Mouse (Mus musculus): Measurements from ENCODE around the gene Scn10a. TPM values are rescaled to one million over a fixed set of nuclear protein-coding genes. Genes with fewer than 3 reads are reported as not detected.

Gene Scn10a
- polyA plus RNA-seq, 2 experiments, result 0.06 to 0.08 TPM

DNA sequence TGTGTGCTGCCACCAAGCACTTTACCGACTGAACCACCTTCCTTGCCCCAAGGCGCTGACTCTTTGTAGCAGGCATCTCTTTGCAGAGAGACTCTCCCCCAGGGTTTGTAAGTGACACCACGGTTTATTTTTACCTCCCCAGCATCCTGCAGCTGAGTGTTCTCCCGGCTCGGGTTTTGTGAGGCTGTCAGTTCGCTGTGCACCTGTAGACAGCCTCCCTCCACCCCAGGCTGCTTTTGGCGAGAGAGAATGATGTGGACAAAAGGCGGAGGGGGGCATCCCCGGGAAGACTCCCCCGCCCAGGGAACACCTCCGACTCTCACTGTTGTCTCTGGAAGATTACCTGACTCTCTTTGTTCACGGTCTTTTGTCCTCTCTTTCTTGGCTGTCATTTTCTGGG, 86.3 kb downstream of the Scn10a start:
- Histone ChIP-seq H3K27me3 (ENCODE audit: control insufficient read depth, insufficient read depth, low read length) (no peaks in the 10 kb centered on the region), H3K36me3 (replicated peaks; ENCODE audit: control insufficient read depth, insufficient read depth, low read depth) (no peaks in the 10 kb centered on the region), H3K4me1 (replicated peaks; ENCODE audit: control insufficient read depth in 2 of 2, insufficient read depth in 2 of 2, low read length in 1 of 2) (no peaks in the 10 kb centered on the region), H3K9me3 (ENCODE audit: control insufficient read depth, low read length) (no peaks in the 10 kb centered on the region), H3K4me3 (ENCODE audit: insufficient read depth in 1 of 2, low read depth in 2 of 2, low read length in 2 of 2) (no peak overlapping the region), H3K4me2 (ENCODE audit: low read depth) (no peak overlapping the region), H3K27ac (no peak overlapping the region), H3K9ac (replicated peaks) (no peak overlapping the region)
- 43% methylated on average over 12 of the region's 12 CpGs for WGBS (ENCODE audit: insufficient replicate concordance)
- DNase-seq (ENCODE audit: low read depth in 3 of 3, low spot score in 3 of 3), result no peak
- no peak for ATAC-seq (ENCODE audit: insufficient read depth)
- no peak for TF ChIP-seq CTCF (IDR thresholded peaks at IDR 0.05; ENCODE audit: low read depth)
- TF ChIP-seq EP300 (IDR thresholded peaks at IDR 0.05; ENCODE audit: low read depth), result no peak

DNA sequence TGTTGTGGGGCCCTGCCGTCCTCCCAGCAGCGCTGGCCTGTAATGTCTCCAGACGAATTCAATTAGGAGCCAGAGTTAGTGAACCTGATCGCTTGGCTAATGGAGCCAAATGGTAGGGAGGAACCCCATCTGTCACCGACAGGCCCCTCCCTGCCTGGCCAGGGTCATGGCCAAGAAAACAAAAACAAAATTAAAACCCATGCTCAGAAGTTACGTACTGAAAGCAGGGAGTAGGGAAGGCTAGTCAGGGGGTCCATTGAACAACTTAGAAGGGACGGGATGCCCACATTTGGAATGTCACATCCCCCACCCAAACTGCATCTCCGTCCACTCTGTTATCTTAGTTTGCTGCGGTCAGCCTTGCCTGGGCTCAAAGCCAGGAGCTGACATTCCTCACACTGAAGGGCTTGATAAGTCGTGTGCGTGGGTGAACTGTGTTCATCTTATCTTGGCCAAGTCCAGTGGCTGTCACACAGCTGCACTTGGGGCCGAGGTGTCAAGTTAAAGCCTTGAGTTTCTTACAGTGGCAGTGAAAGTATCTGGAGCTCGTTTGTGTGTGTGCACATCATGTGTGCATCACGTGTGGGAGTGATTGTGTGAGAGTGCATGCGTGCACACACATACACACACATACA, 87.1 kb downstream of the Scn10a start:
- H3K27ac ChIP-seq, result no peak overlapping the region
- 29% methylated on average over 15 of the region's 15 CpGs for WGBS (ENCODE audit: insufficient replicate concordance)
- TF ChIP-seq EP300 (IDR thresholded peaks at IDR 0.05; ENCODE audit: low read depth), result no peak
- TF ChIP-seq CTCF (IDR thresholded peaks at IDR 0.05; ENCODE audit: low read depth), result no peak
- H3K9ac ChIP-seq (replicated peaks), result no peak overlapping the region
- DNase-seq (ENCODE audit: low read depth in 3 of 3, low spot score in 3 of 3) (no peak), ATAC-seq (ENCODE audit: insufficient read depth) (no peak)
- H3K9me3 ChIP-seq (ENCODE audit: control insufficient read depth, low read length), result no peaks in the 10 kb centered on the region
- H3K36me3 ChIP-seq (replicated peaks; ENCODE audit: control insufficient read depth, insufficient read depth, low read depth), result no peaks in the 10 kb centered on the region
- H3K4me3 ChIP-seq (ENCODE audit: insufficient read depth in 1 of 2, low read depth in 2 of 2, low read length in 2 of 2), result no peak overlapping the region
- no peaks in the 10 kb centered on the region for H3K4me1 ChIP-seq (replicated peaks; ENCODE audit: control insufficient read depth in 2 of 2, insufficient read depth in 2 of 2, low read length in 1 of 2)
- H3K4me2 ChIP-seq (ENCODE audit: low read depth), result no peak overlapping the region
- H3K27me3 ChIP-seq (ENCODE audit: control insufficient read depth, insufficient read depth, low read length), result no peaks in the 10 kb centered on the region

DNA sequence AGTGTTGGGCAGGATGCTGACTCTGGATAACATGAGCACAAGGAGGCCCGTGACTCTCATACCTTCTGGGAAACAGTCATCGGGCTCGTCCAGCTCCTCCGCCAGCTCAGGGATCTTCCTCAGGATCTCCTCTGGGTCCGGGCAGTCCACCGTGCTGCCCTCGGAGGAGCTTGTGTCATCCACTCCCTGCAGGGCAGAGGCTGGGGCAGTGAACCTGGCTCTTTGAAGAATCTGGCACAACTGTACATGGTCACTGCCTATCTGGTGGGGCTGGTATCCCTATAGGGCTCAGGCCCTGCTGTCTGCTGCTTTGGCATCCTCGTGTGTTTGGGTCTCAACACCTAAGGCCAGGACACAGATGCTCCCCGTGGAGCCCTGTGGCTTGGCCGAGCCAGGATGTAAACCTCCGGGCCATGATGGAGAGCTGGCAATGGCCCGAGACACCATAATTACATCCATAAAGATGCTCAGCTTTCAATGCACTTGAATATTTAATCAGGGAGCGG, 87.7 kb downstream of the Scn10a start:
- Histone ChIP-seq H3K36me3 (replicated peaks; ENCODE audit: control insufficient read depth, insufficient read depth, low read depth) (no peaks in the 10 kb centered on the region), H3K9me3 (ENCODE audit: control insufficient read depth, low read length) (no peaks in the 10 kb centered on the region), H3K9ac (replicated peaks) (no peak overlapping the region), H3K27ac (no peak overlapping the region), H3K4me2 (ENCODE audit: low read depth) (no peak overlapping the region), H3K27me3 (ENCODE audit: control insufficient read depth, insufficient read depth, low read length) (no peaks in the 10 kb centered on the region), H3K4me3 (ENCODE audit: insufficient read depth in 1 of 2, low read depth in 2 of 2, low read length in 2 of 2) (no peak overlapping the region), H3K4me1 (replicated peaks; ENCODE audit: control insufficient read depth in 2 of 2, insufficient read depth in 2 of 2, low read length in 1 of 2) (no peaks in the 10 kb centered on the region)
- TF ChIP-seq CTCF (IDR thresholded peaks at IDR 0.05; ENCODE audit: low read depth), result no peak
- TF ChIP-seq EP300 (IDR thresholded peaks at IDR 0.05; ENCODE audit: low read depth), result no peak
- 70% methylated on average over 13 of the region's 13 CpGs for WGBS (ENCODE audit: insufficient replicate concordance)
- no peak for ATAC-seq (ENCODE audit: insufficient read depth)
- DNase-seq (ENCODE audit: low read depth in 3 of 3, low spot score in 3 of 3), result no peak

DNA sequence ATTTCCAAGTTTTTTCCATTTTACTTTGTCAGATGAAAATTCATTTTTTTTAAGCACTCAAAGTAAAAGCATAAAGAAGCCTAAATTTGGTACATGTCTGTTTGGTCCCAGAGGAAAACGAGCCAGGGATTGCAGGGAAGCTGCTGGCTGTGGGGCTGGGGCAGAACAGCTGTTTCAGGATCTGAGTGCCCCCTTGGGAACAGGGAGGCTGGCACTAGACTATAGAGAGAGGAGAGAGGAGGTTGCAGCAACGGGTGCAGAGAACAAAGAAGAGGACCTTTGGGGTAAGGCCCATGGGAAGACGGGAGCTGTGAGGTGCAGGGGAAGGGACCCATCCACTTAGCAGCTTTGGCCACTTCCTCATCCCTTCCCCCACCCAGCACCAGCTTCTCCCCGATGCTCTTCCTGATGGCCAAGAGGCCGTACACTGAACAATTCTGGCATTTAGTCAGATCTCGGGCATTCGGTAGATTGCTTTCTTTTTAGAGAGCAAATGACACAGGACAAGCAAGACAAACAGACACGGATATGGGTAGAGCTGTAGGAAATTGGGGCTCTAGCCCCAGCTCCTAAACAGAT, 90.3 kb downstream of the Scn10a start:
- Histone ChIP-seq H3K27me3 (ENCODE audit: control insufficient read depth, insufficient read depth, low read length) (no peaks in the 10 kb centered on the region), H3K36me3 (replicated peaks; ENCODE audit: control insufficient read depth, insufficient read depth, low read depth) (no peaks in the 10 kb centered on the region), H3K4me3 (ENCODE audit: insufficient read depth in 1 of 2, low read depth in 2 of 2, low read length in 2 of 2) (no peak overlapping the region), H3K9me3 (ENCODE audit: control insufficient read depth, low read length) (no peaks in the 10 kb centered on the region), H3K9ac (replicated peaks) (no peak overlapping the region), H3K27ac (no peak overlapping the region), H3K4me1 (replicated peaks; ENCODE audit: control insufficient read depth in 2 of 2, insufficient read depth in 2 of 2, low read length in 1 of 2) (no peaks in the 10 kb centered on the region), H3K4me2 (ENCODE audit: low read depth) (no peak overlapping the region)
- ATAC-seq (ENCODE audit: insufficient read depth) (no peak), DNase-seq (ENCODE audit: low read depth in 3 of 3, low spot score in 3 of 3) (no peak)
- 28% methylated on average over 8 of the region's 8 CpGs for WGBS (ENCODE audit: insufficient replicate concordance)
- no peak for TF ChIP-seq CTCF (IDR thresholded peaks at IDR 0.05; ENCODE audit: low read depth)

GRCm38 (mm10) chr9:119627227-119627626, 91.9 kb downstream of the Scn10a start:
- no peak for TF ChIP-seq EP300 (IDR thresholded peaks at IDR 0.05; ENCODE audit: low read depth)
- H3K4me1 ChIP-seq (replicated peaks; ENCODE audit: control insufficient read depth in 2 of 2, insufficient read depth in 2 of 2, low read length in 1 of 2), result no peaks in the 10 kb centered on the region
- DNase-seq (ENCODE audit: low read depth in 3 of 3, low spot score in 3 of 3) (no peak), ATAC-seq (ENCODE audit: insufficient read depth) (no peak)
- no peak overlapping the region for H3K9ac ChIP-seq (replicated peaks)
- H3K36me3 ChIP-seq (replicated peaks; ENCODE audit: control insufficient read depth, insufficient read depth, low read depth), result no peaks in the 10 kb centered on the region
- no peak overlapping the region for H3K4me3 ChIP-seq (ENCODE audit: insufficient read depth in 1 of 2, low read depth in 2 of 2, low read length in 2 of 2)
- no peaks in the 10 kb centered on the region for H3K9me3 ChIP-seq (ENCODE audit: control insufficient read depth, low read length)
- no peaks in the 10 kb centered on the region for H3K27me3 ChIP-seq (ENCODE audit: control insufficient read depth, insufficient read depth, low read length)
- H3K27ac ChIP-seq, result no peak overlapping the region
- WGBS (ENCODE audit: insufficient replicate concordance), result 58% methylated on average over 6 of the region's 6 CpGs
- no peak overlapping the region for H3K4me2 ChIP-seq (ENCODE audit: low read depth)

Measured in liver, embryonic 14.5 days (tissue).